In the genomic region with DNA sequence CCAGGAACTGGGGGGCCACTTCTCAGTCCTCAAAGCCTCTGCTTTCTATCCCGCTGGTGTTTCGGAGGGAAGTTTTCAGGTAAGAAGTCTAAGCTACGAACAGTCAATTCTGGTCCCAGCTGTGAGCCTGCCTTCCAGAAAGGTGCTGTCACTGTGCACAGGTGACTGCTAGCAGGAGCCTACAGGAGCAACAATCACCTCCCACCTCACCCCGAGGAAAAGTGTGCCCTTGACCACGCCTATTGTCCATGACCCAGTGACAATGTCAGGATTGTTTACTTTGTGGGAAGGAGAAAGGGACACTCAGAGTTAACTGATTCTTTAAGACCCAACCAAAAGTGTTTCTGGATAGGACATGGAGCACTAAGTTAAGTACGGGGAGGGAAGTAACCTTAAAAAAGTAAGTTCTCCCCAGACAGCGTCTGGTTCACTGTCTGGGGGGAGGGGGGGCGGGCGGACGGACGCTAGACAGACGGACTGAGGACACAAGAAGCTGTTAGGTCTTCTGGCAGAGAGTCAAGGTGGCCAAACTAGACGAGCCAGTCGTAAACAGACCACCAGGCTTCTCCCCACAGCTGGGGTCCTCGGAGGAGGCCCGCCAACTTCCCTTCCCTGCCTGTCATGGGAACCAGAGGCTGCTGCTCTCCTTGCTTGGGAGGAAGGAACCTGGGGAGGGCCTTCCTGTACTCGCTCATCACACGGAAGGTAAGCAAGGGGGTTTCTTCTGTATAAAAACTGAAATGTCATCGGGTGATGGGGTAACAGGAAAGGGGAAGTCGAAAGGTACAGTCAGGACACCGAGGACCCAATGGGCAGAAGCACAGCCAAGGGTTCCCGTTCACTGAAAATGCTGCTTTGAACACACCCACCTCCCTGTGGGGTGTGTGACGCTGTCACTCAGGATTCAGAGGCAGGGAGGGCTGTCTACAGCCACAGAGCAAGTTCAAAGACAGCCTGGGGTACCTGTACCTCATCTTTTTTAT, we compare ENCODE assay signal across 10 mouse cellular contexts. TPM values are rescaled to one million over a fixed set of nuclear protein-coding genes. Genes with fewer than 3 reads are reported as not detected.
DNase-seq lines count a peak whose midpoint lies in the region; ATAC-seq and TF ChIP-seq lines count a peak whose summit lies in the region.
"Had no signal": no experiment of that assay in that cellular context is flagged by ENCODE, and none has a peak within 500 bp of the region (broad histone marks: within the 10 kb centered on the region; RNA-seq: fewer than 3 reads in every experiment).

No protein-coding gene starts in this region.

- WGBS in forebrain, postnatal 0 days, result 87% methylated on average over 23 of the region's 23 CpGs

- no peaks in the 10 kb centered on the region for H3K27me3 ChIP-seq in E14TG2a.4 (ENCODE audit: insufficient read depth, low read length)
- no peaks in the 10 kb centered on the region for H3K27me3 ChIP-seq in forebrain, postnatal 0 days (ENCODE audit: insufficient read depth, low read length)
- H3K27me3 ChIP-seq: heart, embryonic 13.5 days; limb, embryonic 13.5 days had no signal

- peak overlapping the region; percentile 57 for H3K4me3 ChIP-seq in E14TG2a.4 (replicated peaks; ENCODE audit: low read length)
- no peak overlapping the region for H3K4me3 ChIP-seq in forebrain, postnatal 0 days (ENCODE audit: low read depth, low read length)
- H3K4me3 ChIP-seq: heart, embryonic 13.5 days; limb, embryonic 13.5 days had no signal

- H3K9ac ChIP-seq in forebrain, postnatal 0 days, result no peak overlapping the region
- H3K9ac ChIP-seq: heart, embryonic 13.5 days; limb, embryonic 13.5 days had no signal

- TF ChIP-seq CTCF in E14TG2a.4 (conservative IDR thresholded peaks at IDR 0.05; ENCODE audit: low read length), result no peak
- no peak for TF ChIP-seq CTCF in forebrain, postnatal 0 days (IDR thresholded peaks at IDR 0.05; ENCODE audit: low read depth)

- H3K4me1 ChIP-seq in E14TG2a.4 (replicated peaks; ENCODE audit: low read depth, low read length), result peaks cover 80% of the 10 kb centered on the region
- H3K4me1 ChIP-seq in forebrain, postnatal 0 days (ENCODE audit: insufficient read depth), result no peaks in the 10 kb centered on the region
- H3K4me1 ChIP-seq: limb, embryonic 13.5 days had no signal

- H3K4me2 ChIP-seq in forebrain, postnatal 0 days (ENCODE audit: low read depth), result no peak overlapping the region
- H3K4me2 ChIP-seq: heart, embryonic 13.5 days; limb, embryonic 13.5 days had no signal

- no peak overlapping the region for H3K27ac ChIP-seq in forebrain, postnatal 0 days (ENCODE audit: low read depth, low read length)
- H3K27ac ChIP-seq: limb, embryonic 13.5 days had no signal

- ATAC-seq in monocyte, adult 5-6 weeks (replicated peaks; ENCODE audit: insufficient number of reproducible peaks, low FRiP score, low TSS enrichment, poor library complexity, severe bottlenecking), result peak; percentile 73
- ATAC-seq in forebrain, postnatal 0 days, result no peak

- DNase-seq in lung, postnatal 36 days, result peak; percentile 48
- no peak for DNase-seq in lung, adult 18-20 months
- DNase-seq in brain, adult 2 months (ENCODE audit: low read depth, low spot score), result peak; percentile 66
- no peak for DNase-seq in forebrain, postnatal 0 days
- no peak for DNase-seq in cerebellum, adult 11-12 months
- DNase-seq: cerebellum, postnatal 36 days had no signal

- H3K9me3 ChIP-seq in E14TG2a.4 (ENCODE audit: low read length), result no peaks in the 10 kb centered on the region
- no peaks in the 10 kb centered on the region for H3K9me3 ChIP-seq in forebrain, postnatal 0 days (ENCODE audit: low read length)
- H3K9me3 ChIP-seq: heart, embryonic 13.5 days; limb, embryonic 13.5 days had no signal

- peaks cover 57% of the 10 kb centered on the region for H3K36me3 ChIP-seq in E14TG2a.4 (ENCODE audit: insufficient read depth, low read length)
- peaks cover 48% of the 10 kb centered on the region for H3K36me3 ChIP-seq in forebrain, postnatal 0 days (ENCODE audit: insufficient read depth)

RNA-seq across cellular contexts. Expression of gene Selplg, which starts 9.1 kb away (rescaled TPM):
- total RNA-seq in monocyte, adult 5-6 weeks (2017), result 212 to 415 TPM (median 221 TPM) in 3 replicates
- 1.1 and 1.3 TPM in 2 replicates for total RNA-seq in forebrain, postnatal 0 days (2014; rRNA removed)
- 1.8 and 2.4 TPM in 2 replicates for polyA plus RNA-seq in forebrain, postnatal 0 days (2015; fragmentation: Nextera tagmentation; extraction: Ambion mirVana)

RNA-seq across cellular contexts. Expression of gene Tmem119, which starts 41.2 kb away (rescaled TPM):
- not detected in 3 replicates for total RNA-seq in monocyte, adult 5-6 weeks (2017)
- 5.8 and 8.2 TPM in 2 replicates for total RNA-seq in forebrain, postnatal 0 days (2014; rRNA removed)
- 5.9 and 7.1 TPM in 2 replicates for polyA plus RNA-seq in forebrain, postnatal 0 days (2015; fragmentation: Nextera tagmentation; extraction: Ambion mirVana)

Comparison
In these comparisons a context has a peak if more than half of its experiments do, and no peak if none do; other contexts are left out.
1. DNase-seq: peak in lung, postnatal 36 days (single experiment) and brain, adult 2 months (single experiment); none in lung, adult 18-20 months (0 of 2), forebrain, postnatal 0 days (single experiment) and cerebellum, adult 11-12 months (single experiment).
2. RNA of gene Selplg, which starts 9.1 kb away (total RNA-seq): 212 to 415 TPM in monocyte, adult 5-6 weeks; 1.1 to 1.3 TPM in forebrain, postnatal 0 days; every median in the first group is over 10 times any median in the second.